Mouse (Mus musculus) C2C12 (cell line): ENCODE data around the gene Lrch3.

Source experiments
- CTCF ChIP-seq: IDR thresholded peaks from one replicate; pipeline ENCODE4 v1.5.1; 2011; ENCODE audit not compliant: control insufficient read depth, insufficient read depth, insufficient read length
- FOSL1 ChIP-seq: IDR thresholded peaks from one replicate; pipeline ENCODE4 v1.8.0; 2011; ENCODE audit warnings: mild to moderate bottlenecking, low read length; ENCODE audit not compliant: poor library complexity, insufficient read depth, severe bottlenecking
- MAX ChIP-seq: IDR thresholded peaks from one replicate; pipeline ENCODE4 v1.6.1; 2011; ENCODE audit warnings: mild to moderate bottlenecking, control low read depth
- MYOD1 ChIP-seq: IDR thresholded peaks from one replicate; pipeline ENCODE4 v1.6.1; 2011; ENCODE audit warnings: low read depth; ENCODE audit not compliant: control insufficient read depth, insufficient read length
- MYOG ChIP-seq: IDR thresholded peaks from one replicate; pipeline ENCODE4 v1.6.1; 2011; ENCODE audit not compliant: control insufficient read depth, insufficient read length; ENCODE audit errors: extremely low read depth
- USF1 ChIP-seq: IDR thresholded peaks from one replicate; pipeline ENCODE4 v1.6.1; 2011; ENCODE audit warnings: low read depth, mild to moderate bottlenecking, control low read depth, moderate library complexity

DNA sequence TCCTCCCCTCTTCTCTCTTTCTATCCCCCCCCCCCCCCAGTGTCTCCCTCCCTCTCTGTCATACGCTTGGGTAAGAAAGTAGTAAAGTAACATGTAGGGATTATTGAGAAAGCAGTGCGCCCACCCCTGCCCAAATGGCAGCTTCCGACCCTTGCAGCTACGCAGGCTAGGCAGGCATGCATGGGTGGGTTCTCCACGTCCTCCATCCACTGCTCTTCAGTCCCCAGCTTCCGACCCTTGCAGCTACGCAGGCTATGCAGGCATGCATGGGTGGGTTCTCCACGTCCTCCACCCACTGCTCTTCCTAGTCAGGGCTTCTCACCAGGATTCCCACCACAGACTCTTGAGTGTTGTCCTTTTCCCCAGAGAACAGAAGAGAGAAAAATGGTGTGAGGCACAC lies 34.1 kb downstream of the Lrch3 start:
- TF ChIP-seq MYOD1 (no peak), USF1 (no peak), CTCF (no peak), MAX (no peak), MYOG (no peak), FOSL1 (no peak)
